Mouse (Mus musculus) intestine, postnatal 0 days (tissue): ENCODE results near the gene Opcml. TPM values are rescaled to one million over a fixed set of nuclear protein-coding genes. Genes with fewer than 3 reads are reported as not detected.

ENCODE experiments used
- ATAC-seq: fragments of 200-750 bp; cut with Nextera tagmentation; 2 replicates; pipeline ENCODE4 v1.8.0; 2017; ENCODE audit warnings: mild to moderate bottlenecking, moderate TSS enrichment, moderate library complexity
- H3K27ac ChIP-seq: fragments of 300-500 bp; sonication (generic); 2 replicates; pipeline ENCODE4 v1.5.1; 2014; ENCODE audit warnings: mild to moderate bottlenecking, low read depth, low read length, moderate library complexity
- H3K27me3 ChIP-seq: fragments of 300-500 bp; sonication (generic); replicated peaks from 2 replicates; pipeline ENCODE4 v1.6.1; 2014; ENCODE audit warnings: low read length, mixed read lengths; ENCODE audit not compliant: control insufficient read depth, insufficient read depth
- H3K36me3 ChIP-seq: fragments of 300-500 bp; sonication (generic); 2 replicates; pipeline ENCODE4 v1.6.1; 2014; ENCODE audit warnings: mild to moderate bottlenecking, moderate library complexity; ENCODE audit not compliant: control insufficient read depth, insufficient read depth
- H3K4me1 ChIP-seq: fragments of 300-500 bp; sonication (generic); replicated peaks from 2 replicates; pipeline ENCODE4 v1.6.1; 2014; ENCODE audit warnings: antibody characterized with exemption, low read length, mixed read lengths; ENCODE audit not compliant: control insufficient read depth, insufficient read depth
- H3K4me2 ChIP-seq: fragments of 300-500 bp; sonication (generic); replicated peaks from 2 replicates; pipeline ENCODE4 v1.6.1; 2014; ENCODE audit warnings: low read depth, mild to moderate bottlenecking, moderate library complexity
- H3K4me3 ChIP-seq: fragments of 300-500 bp; sonication (generic); 2 replicates; pipeline ENCODE4 v1.5.1; 2014; ENCODE audit warnings: low read depth, low read length
- H3K9ac ChIP-seq: fragments of 300-500 bp; sonication (generic); 2 replicates; pipeline ENCODE4 v1.6.1; 2014; ENCODE audit warnings: mild to moderate bottlenecking, low read depth, low read length
- H3K9me3 ChIP-seq: fragments of 300-500 bp; sonication (generic); 2 replicates; pipeline ENCODE4 v1.6.1; 2016; ENCODE audit warnings: mixed run types; ENCODE audit not compliant: control insufficient read depth
- CTCF ChIP-seq: sonication (generic); IDR thresholded peaks from 2 replicates; pipeline ENCODE4 v1.5.1; 2016; ENCODE audit warnings: low read depth, mild to moderate bottlenecking, control low read depth, antibody characterized with exemption, moderate library complexity
- WGBS: fragments of 180-500 bp; shearing (Covaris S2); extraction: QIAGEN DNeasy Blood & Tissue Kit; methylation state at CpG from one replicate; pipeline ENCODE4 v1.1.7; 2014; 5-methylcytosine and 5-hydroxymethylcytosine counted together
- polyA plus RNA-seq: library from polyadenylated mRNA; unstranded; fragments of >200 nt; fragmentation: Nextera tagmentation; extraction: Ambion mirVana; gene quantifications from 2 replicates; pipeline ENCODE4 v1.2.1, GENCODE M21; 2015

Opcml gene
- polyA plus RNA-seq, 1 experiment from 2014 or later: 1.7 TPM

DNA sequence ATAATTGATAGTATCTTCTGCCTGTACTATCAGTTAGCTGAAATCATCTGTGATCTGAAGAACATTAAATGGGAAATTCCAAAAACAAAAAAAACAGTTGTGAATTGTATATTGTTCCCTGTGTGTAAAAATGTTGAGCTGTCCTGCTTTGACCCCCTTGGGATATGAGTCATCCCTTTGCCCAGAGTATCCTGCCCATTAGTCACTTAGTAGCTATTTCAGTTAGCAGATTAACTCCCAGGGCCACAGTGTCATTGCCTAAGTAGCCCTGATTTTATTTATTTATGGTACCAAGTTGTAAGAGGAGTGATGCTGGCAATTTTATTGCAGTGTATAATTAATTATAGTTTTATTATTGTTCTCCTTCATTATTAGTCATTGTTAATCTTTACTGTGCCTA, 788.2 kb downstream of the Opcml start:
- ATAC-seq: no peak; the same call in 1 of the 2 replicates
- Histone ChIP-seq H3K4me1 (no peaks in the 10 kb centered on the region), H3K27ac (no peak overlapping the region), H3K9me3 (no peaks in the 10 kb centered on the region), H3K36me3 (no peaks in the 10 kb centered on the region), H3K27me3 (no peaks in the 10 kb centered on the region), H3K4me2 (no peak overlapping the region), H3K9ac (no peak overlapping the region), H3K4me3 (no peak overlapping the region)
- TF ChIP-seq CTCF: no peak

DNA sequence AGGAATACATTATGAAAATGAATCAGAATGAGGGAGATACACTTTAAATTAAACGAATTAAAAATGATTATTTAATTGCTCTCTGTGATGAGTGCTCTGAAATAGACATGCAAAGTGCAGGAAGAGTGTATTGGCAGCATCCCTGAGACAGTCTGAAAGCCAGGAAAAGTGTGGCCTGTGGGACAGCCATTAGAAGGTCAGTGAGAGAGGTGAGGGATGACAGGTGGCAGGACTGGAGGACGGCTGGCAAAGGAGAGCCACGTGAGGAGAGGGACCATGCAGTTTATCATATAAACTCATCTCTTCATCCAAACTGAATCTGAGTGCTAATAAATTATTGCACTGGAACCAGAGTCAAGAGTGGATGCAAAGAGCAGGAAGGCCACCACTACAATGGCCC, 796.7 kb downstream of the Opcml start:
- Histone ChIP-seq H3K4me3 (no peak overlapping the region), H3K27ac (no peak overlapping the region), H3K9ac (no peak overlapping the region), H3K27me3 (no peaks in the 10 kb centered on the region), H3K36me3 (no peaks in the 10 kb centered on the region), H3K4me1 (no peaks in the 10 kb centered on the region), H3K9me3 (no peaks in the 10 kb centered on the region), H3K4me2 (no peak overlapping the region)
- no peak for TF ChIP-seq CTCF
- WGBS: 67% methylated on average over 3 of the region's 3 CpGs
- ATAC-seq: no peak

DNA sequence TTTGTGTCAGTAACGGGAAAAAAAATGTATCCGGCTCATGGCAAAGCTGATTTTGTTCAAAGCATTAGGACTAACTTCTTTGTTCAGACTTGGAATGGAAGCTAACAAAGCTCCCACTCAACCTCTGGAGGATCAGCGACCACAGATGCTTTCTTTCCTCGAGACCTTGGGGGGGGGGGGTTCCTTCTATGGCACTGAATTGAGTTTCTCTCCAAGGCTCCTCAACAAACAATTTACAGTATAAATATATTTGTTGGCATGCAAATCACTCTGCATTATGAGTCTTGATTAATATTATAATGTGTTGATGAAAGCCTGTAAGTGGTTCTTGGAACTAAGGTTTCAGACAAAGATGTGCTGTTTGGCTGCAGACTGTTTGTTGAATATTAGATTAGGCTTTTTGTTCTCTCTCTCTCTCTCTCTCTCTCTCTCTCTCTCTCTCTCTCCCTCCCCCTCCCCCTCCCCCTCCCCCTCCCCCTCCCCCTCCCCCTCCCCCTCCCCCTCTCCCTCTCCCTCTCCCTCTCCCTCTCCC, 797.3 kb downstream of the Opcml start:
- no peak overlapping the region for H3K27ac ChIP-seq
- whole genome bisulfite sequencing: 87% methylated on average over 4 of the region's 4 CpGs
- no peaks in the 10 kb centered on the region for H3K4me1 ChIP-seq
- no peaks in the 10 kb centered on the region for H3K27me3 ChIP-seq
- no peak overlapping the region for H3K9ac ChIP-seq
- H3K4me2 ChIP-seq: no peak overlapping the region
- no peaks in the 10 kb centered on the region for H3K9me3 ChIP-seq
- no peaks in the 10 kb centered on the region for H3K36me3 ChIP-seq
- no peak for TF ChIP-seq CTCF
- ATAC-seq: no peak
- no peak overlapping the region for H3K4me3 ChIP-seq

DNA sequence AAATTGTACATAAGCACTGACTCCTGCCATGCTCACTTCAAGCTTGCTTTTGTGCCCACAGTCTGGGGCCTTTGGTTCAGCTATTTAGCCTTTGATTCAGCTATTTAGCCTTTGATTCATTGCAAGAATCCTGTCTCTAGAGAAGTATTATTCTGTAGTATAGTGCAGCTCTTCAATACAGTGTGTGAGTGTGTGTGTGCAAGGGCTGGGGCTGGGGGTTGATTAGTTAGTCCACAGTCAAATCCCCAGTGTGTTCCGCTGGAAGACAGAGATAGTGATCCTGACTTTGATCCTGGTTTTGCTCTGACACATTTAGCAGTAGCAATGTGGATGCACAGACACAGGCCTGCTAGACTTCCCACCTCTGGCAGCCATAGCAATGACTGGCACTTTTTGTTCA, 797.9 kb downstream of the Opcml start:
- no peaks in the 10 kb centered on the region for H3K4me1 ChIP-seq
- no peaks in the 10 kb centered on the region for H3K36me3 ChIP-seq
- no peak overlapping the region for H3K9ac ChIP-seq
- TF ChIP-seq CTCF: no peak
- no peaks in the 10 kb centered on the region for H3K9me3 ChIP-seq
- WGBS: 85% methylated on average over 1 of the region's 1 CpGs
- no peaks in the 10 kb centered on the region for H3K27me3 ChIP-seq
- H3K27ac ChIP-seq: no peak overlapping the region
- no peak for ATAC-seq
- no peak overlapping the region for H3K4me3 ChIP-seq
- H3K4me2 ChIP-seq: no peak overlapping the region

DNA sequence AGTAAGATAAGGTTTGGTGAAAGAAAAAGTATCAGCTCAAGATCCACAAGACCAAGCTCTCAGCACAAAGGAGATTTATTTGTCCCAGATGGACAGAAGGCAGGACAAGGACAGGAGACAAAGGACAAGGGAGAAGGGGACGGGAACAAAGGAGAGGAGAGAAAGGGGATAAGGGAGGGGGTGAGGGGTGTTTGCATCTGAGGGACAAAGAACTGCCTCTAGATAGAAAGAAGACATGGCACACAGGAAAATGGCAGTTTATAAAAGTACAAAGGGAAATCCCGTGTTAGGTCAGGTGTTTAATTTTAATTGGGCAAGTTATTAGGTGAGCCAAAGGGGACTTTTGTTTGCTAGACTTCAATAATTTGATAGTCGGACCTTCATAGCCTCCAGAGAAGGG, 801.6 kb downstream of the Opcml start:
- Histone ChIP-seq H3K27me3 (no peaks in the 10 kb centered on the region), H3K9ac (no peak overlapping the region), H3K9me3 (no peaks in the 10 kb centered on the region), H3K27ac (no peak overlapping the region), H3K36me3 (no peaks in the 10 kb centered on the region), H3K4me2 (no peak overlapping the region), H3K4me1 (no peaks in the 10 kb centered on the region), H3K4me3 (no peak overlapping the region)
- no peak for ATAC-seq
- WGBS: 46% methylated on average over 3 of the region's 3 CpGs
- no peak for TF ChIP-seq CTCF

DNA sequence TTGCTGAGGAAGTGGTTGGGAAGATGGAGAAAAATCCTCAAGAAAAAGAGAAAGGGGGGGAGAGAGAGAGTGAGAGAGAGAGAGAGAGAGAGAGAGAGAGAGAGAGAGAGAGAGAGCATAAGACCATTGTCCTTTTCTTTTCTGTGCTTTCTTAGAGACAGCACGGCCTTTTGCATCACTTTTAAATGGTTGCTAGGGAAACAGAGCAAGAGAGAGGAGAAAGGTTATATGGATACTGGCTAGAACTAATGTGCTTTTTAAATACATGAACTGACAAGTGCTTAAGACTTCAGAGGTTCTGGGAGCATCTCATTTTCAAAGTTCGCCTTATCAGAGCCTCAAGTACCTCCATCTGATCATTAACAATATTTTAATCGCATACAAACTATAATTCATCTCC, 804.5 kb downstream of the Opcml start:
- no peak for ATAC-seq
- H3K4me1 ChIP-seq: no peaks in the 10 kb centered on the region
- WGBS: 88% methylated on average over 3 of the region's 3 CpGs

DNA sequence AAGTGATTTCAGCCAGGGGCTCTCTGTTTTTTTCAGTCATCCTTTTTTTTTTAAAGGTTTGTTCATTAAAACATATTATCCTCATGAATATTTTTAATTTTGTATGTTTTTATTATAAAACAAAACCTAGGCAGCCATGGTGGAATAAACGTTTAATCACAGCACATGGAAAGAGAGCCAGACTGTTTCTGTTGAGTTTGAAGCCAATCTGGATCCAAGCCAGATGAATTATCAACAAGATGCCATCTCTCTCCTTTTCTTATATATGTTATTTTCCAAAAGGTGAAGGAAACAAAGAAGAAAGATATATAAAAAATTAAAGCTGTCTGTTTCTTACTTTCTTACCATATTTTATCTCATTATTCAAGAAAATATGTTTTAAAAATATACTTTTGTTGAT, 815.0 kb downstream of the Opcml start:
- no peaks in the 10 kb centered on the region for H3K36me3 ChIP-seq
- no peak overlapping the region for H3K27ac ChIP-seq
- no peaks in the 10 kb centered on the region for H3K9me3 ChIP-seq
- no peaks in the 10 kb centered on the region for H3K27me3 ChIP-seq
- no peak overlapping the region for H3K4me3 ChIP-seq
- WGBS: 55% methylated on average over 1 of the region's 1 CpGs
- ATAC-seq: no peak
- no peak for TF ChIP-seq CTCF
- H3K4me1 ChIP-seq: no peaks in the 10 kb centered on the region
- H3K4me2 ChIP-seq: no peak overlapping the region
- no peak overlapping the region for H3K9ac ChIP-seq

More for the DNA sequence above, 804.5 kb downstream of the Opcml start:
- no peak overlapping the region for H3K27ac ChIP-seq
- no peaks in the 10 kb centered on the region for H3K9me3 ChIP-seq
- H3K27me3 ChIP-seq: no peaks in the 10 kb centered on the region
- no peak for TF ChIP-seq CTCF
- H3K36me3 ChIP-seq: no peaks in the 10 kb centered on the region
- no peak overlapping the region for H3K9ac ChIP-seq
- no peak overlapping the region for H3K4me3 ChIP-seq
- H3K4me2 ChIP-seq: no peak overlapping the region
